Mouse (Mus musculus) brain, embryonic 14.5 days (tissue): ENCODE measurements around the gene Arhgef25.

ENCODE experiments used
- CTCF ChIP-seq: fragments of 200-500 bp; IDR thresholded peaks from 2 replicates; pipeline ENCODE4 v1.5.1; 2012; ENCODE audit warnings: inconsistent platforms, mild to moderate bottlenecking, moderate library complexity, borderline replicate concordance; ENCODE audit not compliant: insufficient read depth, insufficient read length; ENCODE audit errors: extremely low read depth
- POLR2A ChIP-seq: fragments of 200-500 bp; IDR thresholded peaks from 2 replicates; pipeline ENCODE4 v1.6.1; 2012; ENCODE audit warnings: mild to moderate bottlenecking, inconsistent platforms, borderline replicate concordance; ENCODE audit not compliant: poor library complexity, insufficient read depth, insufficient read length, severe bottlenecking; ENCODE audit errors: extremely low read depth

GRCm38 (mm10) chr10:127138328-127139141 is 51.3 kb downstream of the Arhgef25 start:
- TF ChIP-seq POLR2A (no peak), CTCF (no peak)
